Mouse (Mus musculus) ES-CJ7 (cell line): ENCODE measurements around the gene Hic2.

ENCODE experiments used
- DNase-seq: peaks from one replicate; pipeline ENCODE4 v3.0.0; 2011; ENCODE audit warnings: low read depth, low spot score

The Hic2 gene

GRCm38 (mm10) chr16:17233702-17234498 is 528 bp downstream of the Hic2 start:
- peak; percentile 66 for DNase-seq

GRCm38 (mm10) chr16:17234499-17234895 is 1.1 kb downstream of the Hic2 start:
- peak; percentile 67 for DNase-seq

GRCm38 (mm10) chr16:17234916-17235665 is 1.7 kb downstream of the Hic2 start:
- no peak for DNase-seq

DNA sequence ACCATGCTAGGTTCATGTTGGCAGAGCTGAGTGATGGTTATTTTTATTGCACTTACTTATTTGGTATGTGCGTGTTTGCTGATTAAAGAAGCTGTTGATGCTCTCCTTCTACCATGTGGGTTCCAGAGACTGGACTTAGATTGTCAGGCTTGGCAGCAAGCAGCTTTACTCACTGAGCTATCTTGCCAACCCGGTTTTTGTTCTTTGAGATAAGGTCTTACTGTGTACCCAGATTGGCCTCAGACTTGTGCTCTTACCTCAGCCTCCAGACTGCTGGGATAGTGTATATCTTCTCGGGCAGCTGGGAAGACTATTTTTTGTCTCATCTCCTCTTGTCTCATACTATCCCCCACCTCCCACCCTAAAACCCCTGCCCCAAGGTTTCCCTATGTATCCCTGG is 4.3 kb downstream of the Hic2 start:
- DNase-seq, result no peak

DNA sequence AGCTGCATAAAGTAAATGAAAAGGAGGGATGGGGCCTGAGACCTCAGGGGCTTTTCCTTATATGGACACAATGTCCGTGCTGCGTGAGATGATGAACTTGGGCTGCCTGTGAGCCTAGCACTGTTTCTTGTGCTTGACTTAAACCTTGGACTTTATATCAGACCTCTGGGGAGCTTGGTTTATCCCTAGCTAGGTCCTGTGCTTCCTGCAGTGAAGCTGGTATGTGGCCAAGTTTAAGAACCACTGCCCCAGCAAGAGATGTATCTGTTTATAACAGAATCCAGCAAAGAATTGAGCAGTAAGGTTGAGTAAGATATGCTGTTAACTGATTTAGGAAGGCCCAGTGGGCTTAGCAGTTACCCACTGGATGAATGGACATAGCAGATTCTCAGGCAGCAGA is 6.0 kb downstream of the Hic2 start:
- DNase-seq, result no peak

DNA sequence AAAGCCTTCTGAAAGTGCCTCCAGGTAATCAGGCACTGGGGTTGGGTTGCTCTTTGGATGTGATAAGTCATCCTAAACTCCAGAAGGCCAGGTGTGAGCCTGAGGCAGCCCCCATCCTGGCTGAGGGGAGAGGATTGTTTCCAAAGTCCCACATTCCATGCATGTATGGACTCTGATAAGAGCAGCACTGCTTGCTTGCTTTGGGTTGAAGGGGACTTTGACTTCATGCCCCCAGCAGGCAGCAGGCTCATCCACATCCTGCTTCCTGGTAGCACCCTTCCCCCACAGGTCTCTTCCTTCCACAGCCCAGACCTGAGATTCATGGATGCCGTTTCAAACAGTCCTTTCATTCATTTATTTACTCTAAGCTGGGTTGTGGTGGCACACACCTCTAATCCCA is 10.4 kb downstream of the Hic2 start:
- DNase-seq, result peak; percentile 59

DNA sequence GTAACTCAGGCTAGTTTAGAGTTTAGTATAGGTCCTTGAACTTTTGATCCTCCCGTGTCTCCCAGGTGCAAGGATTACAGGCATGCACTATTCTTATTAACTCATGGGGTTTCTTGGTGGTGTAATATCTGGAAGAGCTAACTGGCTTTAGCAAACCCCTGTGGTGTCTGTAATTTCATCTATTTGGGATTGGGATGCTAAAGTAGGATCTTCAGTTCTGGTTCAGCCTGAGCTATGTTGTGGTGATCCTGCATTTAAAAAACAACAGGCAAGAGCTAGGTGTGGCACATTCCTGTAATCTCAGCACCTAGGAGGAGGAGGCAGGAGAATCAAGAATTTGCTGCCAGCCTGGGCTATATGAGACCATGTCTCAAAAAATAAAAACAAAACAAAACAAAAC is 11.6 kb downstream of the Hic2 start:
- peak; percentile 79 for DNase-seq

GRCm38 (mm10) chr16:17247727-17248126 is 14.4 kb downstream of the Hic2 start:
- DNase-seq, result no peak

- no peak for DNase-seq
These were observed 15.8 kb downstream of the Hic2 start for GRCm38 (mm10) chr16:17249135-17249534.

- no peak for DNase-seq
These were observed 18.2 kb downstream of the Hic2 start for GRCm38 (mm10) chr16:17251539-17251938.

GRCm38 (mm10) chr16:17252086-17252726 is 18.8 kb downstream of the Hic2 start:
- DNase-seq, result no peak

- DNase-seq, result peak; percentile 77
These were observed 19.5 kb downstream of the Hic2 start for GRCm38 (mm10) chr16:17252841-17253240.

DNA sequence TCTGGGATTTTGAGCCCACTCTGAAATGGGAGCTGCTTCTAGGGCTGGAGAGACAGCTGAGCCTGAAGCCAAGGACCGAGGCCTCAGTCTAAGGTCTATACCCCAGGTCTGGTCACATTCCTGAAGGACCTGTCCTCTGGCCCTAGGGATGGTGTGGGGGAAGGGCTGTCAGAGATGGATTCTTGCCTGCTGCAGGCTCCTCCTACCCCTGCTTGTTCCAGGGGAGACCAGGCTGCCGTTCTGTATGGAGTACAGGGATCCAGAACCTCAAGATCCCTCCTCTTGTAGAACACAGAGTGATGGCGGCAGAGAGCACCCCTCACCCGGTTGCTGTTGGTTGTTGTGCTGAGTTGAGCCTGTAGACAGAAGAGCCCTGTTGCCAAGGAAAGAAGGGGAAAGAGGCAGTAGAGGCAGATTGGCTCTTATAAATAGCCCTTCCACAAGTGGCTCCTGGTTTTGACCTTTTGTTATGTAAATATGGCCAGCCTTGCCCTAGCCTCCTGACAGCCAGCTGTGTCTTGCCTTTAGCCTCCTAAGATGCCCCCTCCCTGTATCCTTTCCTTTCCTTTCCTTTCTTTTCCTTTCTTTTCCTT is 20.7 kb downstream of the Hic2 start:
- peak; percentile 52 for DNase-seq

GRCm38 (mm10) chr16:17255270-17255669 is 21.9 kb downstream of the Hic2 start:
- DNase-seq, result no peak

- no peak for DNase-seq
These were observed 24.0 kb downstream of the Hic2 start for GRCm38 (mm10) chr16:17257359-17257821.

DNA sequence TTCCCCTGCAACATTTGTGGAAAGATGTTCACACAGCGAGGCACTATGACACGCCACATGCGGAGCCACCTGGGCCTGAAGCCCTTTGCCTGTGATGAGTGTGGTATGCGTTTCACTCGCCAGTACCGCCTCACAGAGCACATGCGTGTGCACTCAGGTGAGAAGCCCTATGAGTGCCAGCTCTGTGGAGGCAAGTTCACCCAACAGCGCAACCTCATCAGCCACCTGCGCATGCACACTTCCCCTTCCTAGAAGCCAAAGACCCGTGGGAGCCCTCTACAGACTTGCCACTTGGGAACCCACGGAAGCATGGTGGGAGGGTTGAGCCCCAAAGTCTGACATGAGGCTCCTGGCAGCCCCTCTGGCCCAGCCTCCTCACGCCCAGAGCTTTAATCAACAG is 25.5 kb downstream of the Hic2 start:
- no peak for DNase-seq

DNA sequence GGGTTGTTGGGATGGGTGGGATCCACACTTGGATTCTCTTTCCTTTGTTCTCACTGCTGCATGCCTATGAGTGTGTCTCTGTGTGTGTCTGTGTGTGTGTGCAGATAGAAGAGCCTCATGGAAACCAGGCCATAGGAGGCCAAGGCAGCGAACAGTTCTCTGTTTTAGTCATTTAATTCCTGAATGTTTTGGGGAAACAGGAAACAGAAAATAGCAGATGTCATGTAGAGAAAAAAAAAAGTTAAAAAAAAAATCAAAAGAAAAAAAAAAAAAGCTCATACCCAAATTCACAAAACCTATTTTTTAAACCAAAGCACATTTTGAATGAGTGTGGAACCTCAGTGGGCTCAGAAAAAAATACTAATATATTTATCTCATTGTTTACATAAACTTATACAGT is 28.0 kb downstream of the Hic2 start:
- DNase-seq, result no peak

DNA sequence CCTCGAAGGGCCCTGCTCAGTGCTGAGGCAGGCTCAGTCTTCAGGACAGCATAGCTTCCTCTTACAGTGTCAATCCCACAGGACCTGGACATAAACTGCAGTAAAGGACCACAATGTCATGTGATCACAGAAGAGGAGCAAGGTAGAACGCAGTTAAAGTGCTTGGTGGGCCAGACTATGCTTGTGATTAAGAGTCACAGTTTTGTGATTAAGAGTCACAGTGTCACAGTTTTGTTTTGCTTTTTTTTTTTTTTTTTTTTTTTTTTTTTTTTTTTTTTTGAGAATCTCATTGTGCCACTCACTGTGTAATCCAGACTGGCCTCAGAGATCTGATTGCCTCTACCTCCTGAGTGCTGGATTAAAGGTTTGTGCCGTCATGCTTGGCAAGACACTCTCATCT is 32.7 kb downstream of the Hic2 start:
- DNase-seq, result no peak

- no peak for DNase-seq
These were observed 34.6 kb downstream of the Hic2 start for GRCm38 (mm10) chr16:17267937-17268336.

DNA sequence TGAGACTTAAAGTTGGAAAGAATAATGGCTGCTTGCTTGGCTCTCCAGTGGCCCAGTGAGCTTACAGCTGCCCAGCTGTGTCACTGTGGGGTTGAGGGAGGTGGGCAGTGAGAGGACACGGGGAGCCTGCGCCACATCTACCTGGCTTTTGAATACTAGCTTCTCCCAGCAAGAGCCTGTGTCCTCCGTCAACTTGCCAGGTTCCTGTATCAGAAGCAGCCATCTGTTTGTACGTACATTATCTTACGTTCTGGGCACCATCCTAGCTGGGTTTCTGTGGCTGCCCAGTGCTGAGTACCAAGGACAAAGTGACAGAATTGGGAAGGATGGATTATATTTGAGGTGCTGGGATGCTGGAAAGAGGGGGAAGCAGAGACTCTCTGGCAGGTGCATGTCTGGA is 36.5 kb downstream of the Hic2 start:
- no peak for DNase-seq

GRCm38 (mm10) chr16:17271124-17271523 is 37.8 kb downstream of the Hic2 start:
- DNase-seq, result peak; percentile 66

DNA sequence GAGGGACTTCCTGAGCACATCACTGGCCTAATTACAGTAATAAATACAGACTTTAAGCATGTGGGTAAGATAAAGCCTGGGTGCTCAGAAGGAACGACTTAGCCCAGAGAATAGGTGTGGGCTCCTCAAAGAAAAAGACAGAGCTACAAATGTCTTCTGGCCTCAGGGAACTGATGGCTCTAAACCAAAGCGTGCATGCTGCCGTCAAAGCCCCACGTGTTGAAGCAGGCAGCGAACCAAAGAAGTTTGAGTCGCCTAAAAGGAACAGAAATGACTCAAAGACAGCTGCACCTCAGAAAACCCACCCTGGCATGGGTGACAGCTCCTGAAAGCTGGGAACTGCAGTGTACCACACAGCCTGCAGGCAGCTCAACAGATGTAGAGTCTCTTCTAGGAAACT is 38.5 kb downstream of the Hic2 start:
- no peak for DNase-seq
